Mouse (Mus musculus) MEL (cell line): ENCODE measurements around the gene Mrpl27. TPM values are rescaled to one million over a fixed set of nuclear protein-coding genes. Genes with fewer than 3 reads are reported as not detected.

Experiments used
- DNase-seq: peaks from one replicate; pipeline ENCODE4 v3.0.0; 2011; ENCODE audit warnings: low read depth, low spot score
- H3K27ac ChIP-seq: 2 replicates; pipeline ENCODE4 v1.5.1; 2012; ENCODE audit warnings: low read depth, mild to moderate bottlenecking, control low read depth, low read length, moderate library complexity; ENCODE audit not compliant: control insufficient read depth
- H3K27me3 ChIP-seq, 2 experiments: fragments of 150-350 bp in 1 of 2; sonication (generic) in 1 of 2; 2 replicates each; pipeline ENCODE4 v1.6.1; 2012; ENCODE audit warnings: low read length in 2 of 2, mild to moderate bottlenecking in 2 of 2, improper control_type of control experiment in 1 of 2, moderate library complexity in 1 of 2; ENCODE audit not compliant: insufficient read depth in 2 of 2, control insufficient read depth in 1 of 2
- H3K36me3 ChIP-seq, 2 experiments: 2 replicates each; pipeline ENCODE4 v1.6.1; 2012 to 2014; ENCODE audit warnings: low read length in 2 of 2, improper control_type of control experiment in 1 of 2, inconsistent platforms in 1 of 2, mild to moderate bottlenecking in 1 of 2; ENCODE audit not compliant: insufficient read depth in 2 of 2, control insufficient read depth in 1 of 2
- H3K4me1 ChIP-seq, 2 experiments: fragments of 150-350 bp in 1 of 2; sonication (generic) in 1 of 2; 2 replicates each; pipeline ENCODE4 v1.6.1; 2012; ENCODE audit warnings: low read length in 2 of 2, improper control_type of control experiment in 1 of 2, mild to moderate bottlenecking in 1 of 2; ENCODE audit not compliant: insufficient read depth in 2 of 2, control insufficient read depth in 1 of 2
- H3K4me3 ChIP-seq, 2 experiments: fragments of 150-350 bp in 1 of 2; sonication (generic) in 1 of 2; 2 replicates each; pipeline ENCODE4 v1.5.1; 2012; ENCODE audit warnings: low read depth in 2 of 2, low read length in 2 of 2, mild to moderate bottlenecking in 2 of 2, moderate library complexity in 2 of 2, control low read depth in 1 of 2, improper control_type of control experiment in 1 of 2; ENCODE audit not compliant: control insufficient read depth in 1 of 2, insufficient read depth in 1 of 2
- H3K79me2 ChIP-seq: 2 replicates; pipeline ENCODE4 v1.6.1; 2012; ENCODE audit warnings: mild to moderate bottlenecking, low read length, moderate library complexity; ENCODE audit not compliant: control insufficient read depth, poor library complexity, insufficient read depth
- H3K9ac ChIP-seq: 2 replicates; pipeline ENCODE4 v1.6.1; 2012; ENCODE audit warnings: low read depth, mild to moderate bottlenecking, control low read depth, low read length, moderate library complexity; ENCODE audit not compliant: control insufficient read depth, poor library complexity, severe bottlenecking
- H3K9me3 ChIP-seq: fragments of 150-350 bp; sonication (generic); replicated peaks from 2 replicates; pipeline ENCODE4 v1.6.1; 2012; ENCODE audit warnings: mild to moderate bottlenecking, low read length, improper control_type of control experiment, moderate library complexity; ENCODE audit not compliant: insufficient read depth
- BHLHE40 ChIP-seq: IDR thresholded peaks from 2 replicates; pipeline ENCODE4 v1.6.1; 2012; ENCODE audit warnings: low read depth, mild to moderate bottlenecking, inconsistent platforms, low read length, improper control_type of control experiment, borderline replicate concordance
- CHD1 ChIP-seq: IDR thresholded peaks from 2 replicates; pipeline ENCODE4 v1.6.1; 2012; ENCODE audit warnings: low read depth, mild to moderate bottlenecking, inconsistent platforms, low read length, improper control_type of control experiment
- CHD2 ChIP-seq: IDR thresholded peaks from 2 replicates; pipeline ENCODE4 v1.6.1; 2011; ENCODE audit warnings: low read length, improper control_type of control experiment
- CTCF ChIP-seq, 3 experiments: IDR thresholded peaks in 2 of 3; conservative IDR thresholded peaks in 1 of 3; 2 replicates each; pipeline ENCODE4 v1.5.1; 2011 to 2012; ENCODE audit warnings: low read length in 3 of 3, low read depth in 2 of 3, mild to moderate bottlenecking in 2 of 3, improper control_type of control experiment in 1 of 3, inconsistent platforms in 1 of 3, mixed read lengths in 1 of 3, moderate library complexity in 1 of 3; ENCODE audit not compliant: control insufficient read depth in 1 of 3, insufficient read depth in 1 of 3, poor library complexity in 1 of 3, severe bottlenecking in 1 of 3
- E2F4 ChIP-seq: IDR thresholded peaks from 2 replicates; pipeline ENCODE4 v1.6.1; 2011; ENCODE audit warnings: low read depth, low read length, improper control_type of control experiment, borderline replicate concordance
- ELF1 ChIP-seq: IDR thresholded peaks from 2 replicates; pipeline ENCODE4 v1.6.1; 2014; ENCODE audit warnings: low read depth, mild to moderate bottlenecking, inconsistent platforms, low read length, improper control_type of control experiment, moderate library complexity
- ETS1 ChIP-seq: IDR thresholded peaks from 2 replicates; pipeline ENCODE4 v1.6.1; 2012; ENCODE audit warnings: low read depth, mild to moderate bottlenecking, inconsistent platforms, low read length, improper control_type of control experiment, moderate library complexity
- GABPA ChIP-seq: IDR thresholded peaks from 2 replicates; pipeline ENCODE4 v1.6.1; 2012; ENCODE audit warnings: low read depth, mild to moderate bottlenecking, inconsistent platforms, low read length, improper control_type of control experiment, moderate library complexity
- GATA1 ChIP-seq: IDR thresholded peaks from 2 replicates; pipeline ENCODE4 v1.6.1; 2011; ENCODE audit warnings: low read depth, low read length, improper control_type of control experiment
- HCFC1 ChIP-seq: IDR thresholded peaks from 2 replicates; pipeline ENCODE4 v1.6.1; 2012; ENCODE audit warnings: low read depth, mild to moderate bottlenecking, inconsistent platforms, low read length, improper control_type of control experiment, moderate library complexity
- JUND ChIP-seq: IDR thresholded peaks from 2 replicates; pipeline ENCODE4 v1.6.1; 2011; ENCODE audit warnings: low read depth, mild to moderate bottlenecking, improper control_type of control experiment, low read length
- KAT2A ChIP-seq: conservative IDR thresholded peaks from 2 replicates; pipeline ENCODE4 v1.6.1; 2012; ENCODE audit warnings: low read depth, low read length, improper control_type of control experiment, inconsistent platforms
- MAFK ChIP-seq: IDR thresholded peaks from 2 replicates; pipeline ENCODE4 v1.6.1; 2011; ENCODE audit warnings: low read depth, mild to moderate bottlenecking, low read length, improper control_type of control experiment, borderline replicate concordance
- MAX ChIP-seq: IDR thresholded peaks from 2 replicates; pipeline ENCODE4 v1.6.1; 2011; ENCODE audit warnings: low read length, improper control_type of control experiment
- MAZ ChIP-seq: IDR thresholded peaks from 2 replicates; pipeline ENCODE4 v1.6.1; 2012; ENCODE audit warnings: low read depth, mild to moderate bottlenecking, inconsistent platforms, low read length, improper control_type of control experiment
- MEF2A ChIP-seq: IDR thresholded peaks from 2 replicates; pipeline ENCODE4 v1.6.1; 2014; ENCODE audit warnings: low read depth, mild to moderate bottlenecking, inconsistent platforms, low read length, improper control_type of control experiment; ENCODE audit not compliant: poor library complexity, insufficient replicate concordance, severe bottlenecking; ENCODE audit errors: extremely low read depth
- MXI1 ChIP-seq: IDR thresholded peaks from 2 replicates; pipeline ENCODE4 v1.6.1; 2011; ENCODE audit warnings: mild to moderate bottlenecking, low read depth, low read length, improper control_type of control experiment
- MYB ChIP-seq: IDR thresholded peaks from 2 replicates; pipeline ENCODE4 v1.6.1; 2011; ENCODE audit warnings: mild to moderate bottlenecking, low read depth, low read length, improper control_type of control experiment
- MYC ChIP-seq: IDR thresholded peaks from 2 replicates; pipeline ENCODE4 v1.6.1; 2011; ENCODE audit warnings: low read depth, mild to moderate bottlenecking, low read length, improper control_type of control experiment, moderate library complexity
- NRF1 ChIP-seq: IDR thresholded peaks from 2 replicates; pipeline ENCODE4 v1.6.1; 2014; ENCODE audit warnings: low read depth, mild to moderate bottlenecking, inconsistent platforms, low read length, improper control_type of control experiment, moderate library complexity; ENCODE audit not compliant: poor library complexity, insufficient read depth, severe bottlenecking
- POLR2A ChIP-seq, 2 experiments: IDR thresholded peaks; 2 replicates each; pipeline ENCODE4 v1.6.1; 2011 to 2012; ENCODE audit warnings: low read length in 2 of 2, mild to moderate bottlenecking in 2 of 2, control low read depth in 1 of 2, improper control_type of control experiment in 1 of 2, low read depth in 1 of 2, moderate library complexity in 1 of 2; ENCODE audit not compliant: control insufficient read depth in 1 of 2, insufficient read depth in 1 of 2, poor library complexity in 1 of 2
- POLR2AphosphoS2 ChIP-seq: IDR thresholded peaks from 2 replicates; pipeline ENCODE4 v1.6.1; 2011; ENCODE audit warnings: low read length, improper control_type of control experiment
- POLR2AphosphoS5 ChIP-seq: IDR thresholded peaks from 2 replicates; pipeline ENCODE4 v1.6.1; 2012; ENCODE audit warnings: low read depth, borderline replicate concordance, mild to moderate bottlenecking, inconsistent platforms, low read length, moderate library complexity, mixed read lengths
- RAD21 ChIP-seq: IDR thresholded peaks from 2 replicates; pipeline ENCODE4 v1.6.1; 2011; ENCODE audit warnings: mild to moderate bottlenecking, low read depth, low read length, improper control_type of control experiment
- SIN3A ChIP-seq: IDR thresholded peaks from 2 replicates; pipeline ENCODE4 v1.6.1; 2012; ENCODE audit warnings: low read length, improper control_type of control experiment, inconsistent platforms
- SMC3 ChIP-seq: IDR thresholded peaks from 2 replicates; pipeline ENCODE4 v1.6.1; 2011; ENCODE audit warnings: low read depth, low read length, improper control_type of control experiment
- TAL1 ChIP-seq: IDR thresholded peaks from 2 replicates; pipeline ENCODE4 v1.6.1; 2012; ENCODE audit warnings: mild to moderate bottlenecking, inconsistent platforms, low read length, moderate library complexity, mixed read lengths
- TBP ChIP-seq: IDR thresholded peaks from 2 replicates; pipeline ENCODE4 v1.8.0; 2011; ENCODE audit warnings: low read depth, low read length, improper control_type of control experiment
- TCF12 ChIP-seq: IDR thresholded peaks from 2 replicates; pipeline ENCODE4 v1.6.1; 2014; ENCODE audit warnings: low read depth, mild to moderate bottlenecking, inconsistent platforms, low read length, improper control_type of control experiment, moderate library complexity
- UBTF ChIP-seq: IDR thresholded peaks from 2 replicates; pipeline ENCODE4 v1.6.1; 2012; ENCODE audit warnings: low read depth, mild to moderate bottlenecking, inconsistent platforms, low read length, improper control_type of control experiment, moderate library complexity, borderline replicate concordance; ENCODE audit not compliant: insufficient read depth
- USF1 ChIP-seq: IDR thresholded peaks from 2 replicates; pipeline ENCODE4 v1.6.1; 2014; ENCODE audit warnings: low read depth, mild to moderate bottlenecking, inconsistent platforms, low read length, improper control_type of control experiment, moderate library complexity
- USF2 ChIP-seq, 2 experiments: IDR thresholded peaks; 2 replicates each; pipeline ENCODE4 v1.6.1; 2011 to 2012; ENCODE audit warnings: improper control_type of control experiment in 2 of 2, low read length in 2 of 2, borderline replicate concordance in 1 of 2, inconsistent platforms in 1 of 2, low read depth in 1 of 2, mild to moderate bottlenecking in 1 of 2; ENCODE audit not compliant: insufficient read depth in 1 of 2
- ZC3H11A ChIP-seq: IDR thresholded peaks from 2 replicates; pipeline ENCODE4 v1.6.1; 2012; ENCODE audit warnings: low read depth, mild to moderate bottlenecking, inconsistent platforms, low read length, improper control_type of control experiment
- ZMIZ1 ChIP-seq: IDR thresholded peaks from 2 replicates; pipeline ENCODE4 v1.6.1; 2012; ENCODE audit warnings: low read depth, mild to moderate bottlenecking, inconsistent platforms, low read length, improper control_type of control experiment, moderate library complexity
- polyA plus RNA-seq, 2 experiments: library from polyadenylated mRNA; stranded (reverse) in 1 of 2; unstranded in 1 of 2; fragments of >175 nt in 1 of 2; fragments of >200 nt in 1 of 2; gene quantifications; 2 replicates each; pipeline versions ENCODE4 v1.2.1 to v1.2.4; 2012; ENCODE audit warnings: low replicate concordance in 2 of 2, low read depth in 1 of 2; ENCODE audit not compliant: insufficient read length in 2 of 2, insufficient read depth in 1 of 2, missing spikeins in 1 of 2
- total RNA-seq: library from RNA; depleted of rRNA; stranded (reverse); fragments of 300-350 nt; gene quantifications from 2 replicates; pipeline ENCODE4 v1.2.3, GENCODE M21; 2012; rRNA removed

The Mrpl27 gene
- total RNA-seq: 114 and 129 TPM in 2 replicates
- 100 to 1,000 TPM in 1 of 2 experiments, not detected in 1; 102 TPM for polyA plus RNA-seq

- Histone ChIP-seq H3K27ac (peak within 1 kb of the TSS; percentile 87), H3K9ac (peak within 1 kb of the TSS; percentile 91), H3K4me3 (peak within 1 kb of the TSS; percentile 85 to 87), H3K4me1 (peaks cover 6 to 8% of the 10 kb centered on the region in 2 experiments; a peak in 3 of 4 replicates), H3K27me3 (no peaks in the 10 kb centered on the region), H3K36me3 (peaks cover 3 to 17% of the 10 kb centered on the region in 2 experiments; a peak in 2 of 4 replicates), H3K9me3 (no peaks in the 10 kb centered on the region), H3K79me2 (peaks cover 28% of the 10 kb centered on the region)
- peak; percentile 92 for DNase-seq
- no peak for TF ChIP-seq NRF1
- peak; percentile 93 for TF ChIP-seq SIN3A
- TF ChIP-seq POLR2AphosphoS2: no peak; the same call in 1 of the 2 replicates
- TF ChIP-seq TBP: peak; percentile 86
- TF ChIP-seq MAZ: peak; percentile 53; the same call in 1 of the 2 replicates
- TF ChIP-seq CHD1: 0 out of 2 replicates have a peak, but pooled peaks have one; percentile 6
- TF ChIP-seq POLR2A (IDR thresholded peaks at IDR 0.05; ENCODE audit: control insufficient read depth in 1 of 2, insufficient read depth in 1 of 2, low read depth in 1 of 2, low read length in 2 of 2, poor library complexity in 1 of 2): peak; percentile 91 to 95
- TF ChIP-seq JUND: no peak
- no peak for TF ChIP-seq UBTF
- TF ChIP-seq SMC3: no peak
- no peak for TF ChIP-seq ZC3H11A
- TF ChIP-seq TAL1: no peak
- no peak for TF ChIP-seq GATA1
- TF ChIP-seq USF1: peak; percentile 98
- no peak for TF ChIP-seq POLR2AphosphoS5
- TF ChIP-seq E2F4: peak; percentile 82; the same call in 1 of the 2 replicates
- no peak for TF ChIP-seq CTCF (IDR thresholded peaks at IDR 0.05 in 2 of 3, conservative IDR thresholded peaks at IDR 0.05 in 1 of 3; ENCODE audit: control insufficient read depth in 1 of 3, insufficient read depth in 1 of 3, low read depth in 2 of 3, low read length in 3 of 3, poor library complexity in 1 of 3, severe bottlenecking in 1 of 3)
- peak; percentile 74; the same call in 1 of the 2 replicates for TF ChIP-seq KAT2A
- no peak for TF ChIP-seq MEF2A
- TF ChIP-seq ZMIZ1: no peak
- TF ChIP-seq MAX: peak; percentile 90
- TF ChIP-seq CHD2: peak; percentile 33; the same call in 1 of the 2 replicates
- TF ChIP-seq ELF1: peak; percentile 95
- TF ChIP-seq TCF12: peak; percentile 67; the same call in 1 of the 2 replicates
- no peak for TF ChIP-seq MAFK
- TF ChIP-seq GABPA: no peak
- no peak for TF ChIP-seq MYB
- peak; percentile 12; the same call in 1 of the 2 replicates for TF ChIP-seq ETS1
- peak; percentile 87; the same call in 1 of the 2 replicates for TF ChIP-seq MXI1
- no peak for TF ChIP-seq MYC
- peak; percentile 91; the same call in 1 of the 2 replicates for TF ChIP-seq BHLHE40
- peak; percentile 93 to 95 for TF ChIP-seq USF2 (IDR thresholded peaks at IDR 0.05; ENCODE audit: borderline replicate concordance in 1 of 2, insufficient read depth in 1 of 2, low read depth in 1 of 2, low read length in 2 of 2)
- no peak for TF ChIP-seq RAD21
- peak; percentile 92 for TF ChIP-seq HCFC1
These were observed at the start of gene Mrpl27, which contains the start of gene Eme1 for GRCm38 (mm10) chr11:94653663-94654436. Mrpl27 (plus strand) TSS chr11:94653767. Eme1 (minus strand) TSS chr11:94653964.
